Mouse (Mus musculus) megakaryocyte, embryonic 14.5 days (primary cell): Measurements from ENCODE around the gene Hpse.

Experiments used
- FLI1 ChIP-seq: IDR thresholded peaks from 2 replicates; pipeline ENCODE4 v1.6.1; 2012; ENCODE audit warnings: low read length, inconsistent platforms, mixed read lengths
- GATA1 ChIP-seq: IDR thresholded peaks from 3 replicates; pipeline ENCODE4 v1.6.1; 2012; ENCODE audit warnings: mixed read lengths, low read length, inconsistent platforms, borderline replicate concordance

GRCm38 (mm10) chr5:100685631-100686030 is 33.9 kb downstream of the Hpse start:
- TF ChIP-seq GATA1 (no peak), FLI1 (no peak)
